Mouse (Mus musculus) liver, embryonic 14.5 days (tissue): ENCODE measurements around the gene Slc25a38.

Source experiments
- CTCF ChIP-seq: IDR thresholded peaks from 2 replicates; pipeline ENCODE4 v1.5.1; 2016; ENCODE audit warnings: antibody characterized with exemption, low read depth, control low read depth
- EP300 ChIP-seq: IDR thresholded peaks from 2 replicates; pipeline ENCODE4 v1.6.1; 2016; ENCODE audit warnings: antibody characterized with exemption, low read depth

DNA sequence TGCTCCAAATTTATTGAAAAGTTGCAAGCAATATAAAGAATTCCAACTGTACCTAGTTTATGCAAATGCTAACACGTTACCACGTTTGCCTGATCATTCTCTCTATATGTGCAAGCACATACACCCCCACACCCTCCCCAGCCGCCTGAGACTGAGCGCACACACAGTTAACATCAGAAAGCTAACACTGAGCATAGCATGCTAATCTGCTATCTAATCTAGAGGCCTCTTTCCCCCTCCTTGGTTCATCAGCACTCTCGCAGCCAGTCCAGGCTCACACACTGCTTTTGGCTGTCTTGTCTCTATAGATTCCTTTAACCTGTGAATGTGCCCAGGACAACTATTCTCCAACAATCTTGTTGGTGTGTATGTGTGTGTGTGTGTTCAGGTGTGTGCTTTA is 41.0 kb downstream of the Slc25a38 start:
- TF ChIP-seq CTCF (no peak), EP300 (no peak)
